Mouse (Mus musculus) ES-Bruce4 (cell line): ENCODE measurements at regions not wholly inside any gene's neighbourhood (a gene's known extent, or its start where the extent isn't known, plus 50 kb on each side); places are given as distances from the start of the nearest gene placed in this dataset.

ENCODE experiments used
- CTCF ChIP-seq: IDR thresholded peaks from one replicate; pipeline ENCODE4 v1.8.1; 2011; ENCODE audit warnings: low read depth, low read length
- EP300 ChIP-seq: IDR thresholded peaks from 2 replicates; pipeline ENCODE4 v1.6.1; 2011; ENCODE audit warnings: low read depth, low read length; ENCODE audit not compliant: insufficient read depth
- POLR2A ChIP-seq: IDR thresholded peaks from one replicate; pipeline ENCODE4 v1.8.1; 2011; ENCODE audit warnings: low read length; ENCODE audit not compliant: insufficient read depth

GRCm38 (mm10) chr2:147894213-147894612 lies 152.6 kb downstream of the Foxa2 start:
- TF ChIP-seq POLR2A (no peak), CTCF (no peak), EP300 (no peak)
